Mouse (Mus musculus) forebrain, embryonic 11.5 days (tissue): ENCODE measurements at regions not wholly inside any gene's neighbourhood (a gene's known extent, or its start where the extent isn't known, plus 50 kb on each side); places are given as distances from the start of the nearest gene placed in this dataset.
"Not testable (repeated sequence)": the region's sequence is repeated elsewhere in the genome, so short reads cannot be mapped to it uniquely, and the experiment has no call there.

ENCODE experiments used
- ATAC-seq: fragments of 200-750 bp; cut with Nextera tagmentation; replicated peaks from 2 replicates; pipeline ENCODE4 v1.8.0; 2017; ENCODE audit warnings: moderate TSS enrichment; ENCODE audit not compliant: low FRiP score
- DNase-seq: peaks from one replicate; pipeline ENCODE4 v3.0.0-alpha.2; 2017; ENCODE audit warnings: low spot score
- H3K27ac ChIP-seq: fragments of 300-500 bp; sonication (generic); 2 replicates; pipeline ENCODE4 v1.5.1; 2014; ENCODE audit warnings: low read depth, low read length
- H3K27me3 ChIP-seq: fragments of 300-500 bp; sonication (generic); 2 replicates; pipeline ENCODE4 v1.6.1; 2014; ENCODE audit warnings: mild to moderate bottlenecking, low read length, mixed read lengths; ENCODE audit not compliant: control insufficient read depth, insufficient read depth
- H3K36me3 ChIP-seq: fragments of 300-500 bp; sonication (generic); 2 replicates; pipeline ENCODE4 v1.6.1; 2014; ENCODE audit warnings: mild to moderate bottlenecking, low read length, moderate library complexity, mixed read lengths; ENCODE audit not compliant: control insufficient read depth, insufficient read depth
- H3K4me1 ChIP-seq: fragments of 300-500 bp; sonication (generic); replicated peaks from 2 replicates; pipeline ENCODE4 v1.6.1; 2014; ENCODE audit warnings: low read length, mixed read lengths; ENCODE audit not compliant: control insufficient read depth, insufficient read depth
- H3K4me2 ChIP-seq: fragments of 300-500 bp; sonication (generic); 2 replicates; pipeline ENCODE4 v1.6.1; 2014; ENCODE audit warnings: low read depth, mild to moderate bottlenecking, low read length, moderate library complexity, mixed read lengths; ENCODE audit not compliant: severe bottlenecking
- H3K4me3 ChIP-seq: fragments of 300-500 bp; sonication (generic); 2 replicates; pipeline ENCODE4 v1.5.1; 2014; ENCODE audit warnings: low read depth, low read length
- H3K9ac ChIP-seq: fragments of 300-500 bp; sonication (generic); 2 replicates; pipeline ENCODE4 v1.6.1; 2014; ENCODE audit warnings: low read length
- H3K9me3 ChIP-seq: fragments of 300-500 bp; sonication (generic); 2 replicates; pipeline ENCODE4 v1.6.1; 2016; ENCODE audit warnings: low read length, mixed read lengths; ENCODE audit not compliant: control insufficient read depth
- WGBS: fragments of 180-500 bp; shearing (Covaris S2); extraction: QIAGEN DNeasy Blood & Tissue Kit; methylation state at CpG from one replicate; pipeline ENCODE4 v1.1.7; 2014; 5-methylcytosine and 5-hydroxymethylcytosine counted together

GRCm38 (mm10) chr4:22835381-22836123 is 347.4 kb upstream of the Pou3f2 start:
- 2% methylated on average over 9 of the region's 9 CpGs for WGBS
- H3K4me1 ChIP-seq = peaks cover 4% of the 10 kb centered on the region; the same call in 1 of the 2 replicates
- no peaks in the 10 kb centered on the region for H3K36me3 ChIP-seq
- peak overlapping the region; percentile 82 for H3K27ac ChIP-seq
- ATAC-seq = peak; percentile 84
- no peaks in the 10 kb centered on the region for H3K9me3 ChIP-seq
- peak overlapping the region; percentile 36 for H3K4me2 ChIP-seq
- peak overlapping the region; percentile 23; the same call in 1 of the 2 replicates for H3K9ac ChIP-seq
- no peak overlapping the region for H3K4me3 ChIP-seq
- peak; percentile 72 for DNase-seq
- no peaks in the 10 kb centered on the region for H3K27me3 ChIP-seq

- Histone ChIP-seq H3K27ac (peak overlapping the region; percentile 32; the same call in 1 of the 2 replicates), H3K4me1 (peaks cover 4% of the 10 kb centered on the region; the same call in 1 of the 2 replicates), H3K9me3 (no peaks in the 10 kb centered on the region), H3K4me3 (no peak overlapping the region), H3K9ac (0 out of 2 replicates have a peak overlapping the region, but pooled peaks have one; percentile 12), H3K36me3 (no peaks in the 10 kb centered on the region), H3K4me2 (no peak overlapping the region), H3K27me3 (no peaks in the 10 kb centered on the region)
- ATAC-seq (no peak), DNase-seq (no peak)
- 14% methylated on average over 1 of the region's 1 CpGs for WGBS
These were observed 345.8 kb upstream of the Pou3f2 start for GRCm38 (mm10) chr4:22833851-22834440.

GRCm38 (mm10) chr4:22803665-22804064 is 315.5 kb upstream of the Pou3f2 start:
- H3K9me3 ChIP-seq = no peaks in the 10 kb centered on the region
- H3K9ac ChIP-seq = no peak overlapping the region
- no peaks in the 10 kb centered on the region for H3K4me1 ChIP-seq
- ATAC-seq = no peak
- H3K4me3 ChIP-seq = no peak overlapping the region
- no peaks in the 10 kb centered on the region for H3K27me3 ChIP-seq
- no peaks in the 10 kb centered on the region for H3K36me3 ChIP-seq
- H3K27ac ChIP-seq = no peak overlapping the region
- no peak overlapping the region for H3K4me2 ChIP-seq
- DNase-seq = no peak
- 34% methylated on average over 3 of the region's 3 CpGs for WGBS

- Histone ChIP-seq H3K4me1 (no peaks in the 10 kb centered on the region), H3K4me2 (no peak overlapping the region), H3K36me3 (no peaks in the 10 kb centered on the region), H3K9me3 (no peaks in the 10 kb centered on the region), H3K27me3 (no peaks in the 10 kb centered on the region), H3K9ac (no peak overlapping the region), H3K27ac (no peak overlapping the region), H3K4me3 (no peak overlapping the region)
- DNase-seq (no peak), ATAC-seq (no peak)
- 78% methylated on average over 1 of the region's 1 CpGs for WGBS
These were observed 304.7 kb upstream of the Pou3f2 start for GRCm38 (mm10) chr4:22792826-22793225.

GRCm38 (mm10) chr4:22787866-22788265 is 299.7 kb upstream of the Pou3f2 start:
- ATAC-seq = no peak
- WGBS = 52% methylated on average over 3 of the region's 3 CpGs
- no peaks in the 10 kb centered on the region for H3K9me3 ChIP-seq

GRCm38 (mm10) chr4:22763026-22763425 is 274.9 kb upstream of the Pou3f2 start:
- not testable (repeated sequence) for H3K9me3 ChIP-seq, H3K27ac ChIP-seq, ATAC-seq, DNase-seq, H3K4me3 ChIP-seq, H3K27me3 ChIP-seq, H3K9ac ChIP-seq, H3K36me3 ChIP-seq, H3K4me1 ChIP-seq, H3K4me2 ChIP-seq
- 97% methylated on average over 4 of the region's 4 CpGs for WGBS

More at GRCm38 (mm10) chr4:22787866-22788265, 299.7 kb upstream of the Pou3f2 start:
- no peak overlapping the region for H3K9ac ChIP-seq
- H3K4me1 ChIP-seq = no peaks in the 10 kb centered on the region
- no peak overlapping the region for H3K27ac ChIP-seq
- H3K27me3 ChIP-seq = no peaks in the 10 kb centered on the region
- H3K4me3 ChIP-seq = no peak overlapping the region
- no peak overlapping the region for H3K4me2 ChIP-seq
- DNase-seq = no peak
- H3K36me3 ChIP-seq = no peaks in the 10 kb centered on the region
